Mouse (Mus musculus): ENCODE data around the gene H2al1d. TPM values are rescaled to one million over a fixed set of nuclear protein-coding genes. Genes with fewer than 3 reads are reported as not detected.

The H2al1d gene
- polyA plus RNA-seq, 1 experiment from 2014 or later: not detected

GRCm38 (mm10) chrX:11345762-11346161, 37.1 kb downstream of the H2al1d start:
- DNase-seq (ENCODE audit: low spot score): peak; percentile 56
- no peaks in the 10 kb centered on the region for H3K9me3 ChIP-seq (replicated peaks; ENCODE audit: control insufficient read depth, low read length)
- whole genome bisulfite sequencing: 56% methylated on average over 9 of the region's 9 CpGs
- no peak overlapping the region for H3K4me3 ChIP-seq (ENCODE audit: low read depth, low read length)
- no peaks in the 10 kb centered on the region for H3K27me3 ChIP-seq (replicated peaks; ENCODE audit: control insufficient read depth, insufficient read depth, low read length)
- no peaks in the 10 kb centered on the region for H3K4me1 ChIP-seq (ENCODE audit: control insufficient read depth, insufficient read depth, low read length)
- H3K4me2 ChIP-seq (ENCODE audit: low read length): no peak overlapping the region
- H3K27ac ChIP-seq (ENCODE audit: low read depth, low read length): no peak overlapping the region
- H3K36me3 ChIP-seq (ENCODE audit: control insufficient read depth, insufficient read depth, low read length): no peaks in the 10 kb centered on the region
- no peak for ATAC-seq
- no peak overlapping the region for H3K9ac ChIP-seq (ENCODE audit: low read length)

GRCm38 (mm10) chrX:11346756-11347155, 38.1 kb downstream of the H2al1d start:
- Histone ChIP-seq H3K4me3 (ENCODE audit: low read depth, low read length) (no peak overlapping the region), H3K27ac (ENCODE audit: low read depth, low read length) (no peak overlapping the region), H3K4me1 (ENCODE audit: control insufficient read depth, insufficient read depth, low read length) (no peaks in the 10 kb centered on the region), H3K9ac (ENCODE audit: low read length) (no peak overlapping the region), H3K4me2 (ENCODE audit: low read length) (no peak overlapping the region), H3K36me3 (ENCODE audit: control insufficient read depth, insufficient read depth, low read length) (no peaks in the 10 kb centered on the region), H3K9me3 (replicated peaks; ENCODE audit: control insufficient read depth, low read length) (no peaks in the 10 kb centered on the region), H3K27me3 (replicated peaks; ENCODE audit: control insufficient read depth, insufficient read depth, low read length) (no peaks in the 10 kb centered on the region)
- 91% methylated on average over 3 of the region's 3 CpGs for WGBS
- ATAC-seq: no peak
- DNase-seq (ENCODE audit: low spot score): no peak

Other genes with a start within 250 kb of the H2al1d start
- not detected in 2 replicates for gene H2al1a, start 9.6 kb upstream of the H2al1d start, polyA plus RNA-seq (2014; fragmentation: Nextera tagmentation; extraction: Ambion mirVana)
- not detected in 2 replicates for gene H2al1b, start 6.4 kb upstream of the H2al1d start, polyA plus RNA-seq (2014; fragmentation: Nextera tagmentation; extraction: Ambion mirVana)
- not detected in 2 replicates for gene H2al1c, start 3.2 kb upstream of the H2al1d start, polyA plus RNA-seq (2014; fragmentation: Nextera tagmentation; extraction: Ambion mirVana)
- gene H2al1e, start 3.1 kb downstream of the H2al1d start, polyA plus RNA-seq (2014; fragmentation: Nextera tagmentation; extraction: Ambion mirVana): not detected in 2 replicates
- not detected in 2 replicates for gene H2al1f, start 6.3 kb downstream of the H2al1d start, polyA plus RNA-seq (2014; fragmentation: Nextera tagmentation; extraction: Ambion mirVana)
- not detected in 2 replicates for gene H2al1g, start 9.4 kb downstream of the H2al1d start, polyA plus RNA-seq (2014; fragmentation: Nextera tagmentation; extraction: Ambion mirVana)
- not detected in 2 replicates for gene H2al1h, start 12.7 kb downstream of the H2al1d start, polyA plus RNA-seq (2014; fragmentation: Nextera tagmentation; extraction: Ambion mirVana)
- not detected in 2 replicates for gene H2al1i, start 15.8 kb downstream of the H2al1d start, polyA plus RNA-seq (2014; fragmentation: Nextera tagmentation; extraction: Ambion mirVana)
- gene H2al1j, start 19.0 kb downstream of the H2al1d start, polyA plus RNA-seq (2014; fragmentation: Nextera tagmentation; extraction: Ambion mirVana): not detected in 2 replicates